Mouse (Mus musculus): Measurements from ENCODE around the gene Camkmt. TPM values are rescaled to one million over a fixed set of nuclear protein-coding genes. Genes with fewer than 3 reads are reported as not detected.

Camkmt gene
- total and polyA plus RNA-seq, 3 experiments, result 1.6 to 5.9 TPM; not detected in 1

DNA sequence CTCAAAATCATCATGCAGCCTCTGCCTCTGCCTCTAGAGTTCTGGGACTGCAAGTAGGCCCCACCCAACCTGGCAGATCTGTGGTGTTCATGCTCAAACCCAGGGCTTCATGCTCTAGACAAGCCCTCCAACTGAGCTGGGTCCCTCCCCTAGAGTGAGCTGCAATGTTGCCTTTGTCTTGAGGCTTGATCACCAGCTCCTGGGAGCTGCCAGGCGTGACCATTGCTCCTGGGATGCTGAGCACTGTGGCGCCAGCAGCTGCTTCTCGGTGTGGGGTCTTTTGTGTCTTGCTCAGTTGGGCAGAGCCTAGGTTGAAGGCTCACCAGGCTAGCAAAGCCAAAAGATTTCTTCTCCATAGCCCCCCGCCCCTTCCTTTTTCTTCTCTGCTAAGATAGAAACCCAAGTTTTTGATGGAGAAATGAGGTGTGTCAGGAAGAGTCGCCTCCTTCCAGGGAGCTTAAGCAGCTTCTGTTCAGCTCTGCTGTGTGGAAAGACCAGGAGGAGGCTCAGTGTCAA lies 382.4 kb downstream of the Camkmt start:
- H3K27ac ChIP-seq (ENCODE audit: control insufficient read depth, low read depth, low read length), result no peak overlapping the region
- H3K27me3 ChIP-seq (ENCODE audit: control insufficient read depth in 1 of 2, insufficient read depth in 2 of 2, low read length in 2 of 2), result peaks cover 0 to 1% of the 10 kb centered on the region in 2 experiments; a peak in 1 of 4 replicates
- no peaks in the 10 kb centered on the region for H3K9me3 ChIP-seq (replicated peaks; ENCODE audit: insufficient read depth, low read length)
- H3K4me1 ChIP-seq (ENCODE audit: control insufficient read depth in 1 of 2, insufficient read depth in 2 of 2, low read length in 2 of 2), result no peaks in the 10 kb centered on the region
- no peak overlapping the region for H3K9ac ChIP-seq (ENCODE audit: control insufficient read depth, low read depth, low read length, poor library complexity, severe bottlenecking)
- TF ChIP-seq GABPA (IDR thresholded peaks at IDR 0.05; ENCODE audit: low read depth, low read length) (no peak), ELF1 (IDR thresholded peaks at IDR 0.05; ENCODE audit: low read depth, low read length) (no peak), POLR2AphosphoS5 (IDR thresholded peaks at IDR 0.05; ENCODE audit: borderline replicate concordance, low read depth, low read length) (no peak), USF2 (IDR thresholded peaks at IDR 0.05; ENCODE audit: borderline replicate concordance in 1 of 2, insufficient read depth in 1 of 2, low read depth in 1 of 2, low read length in 2 of 2) (no peak), ZNF384 (IDR thresholded peaks at IDR 0.05; ENCODE audit: low read depth, low read length) (no peak), SIN3A (IDR thresholded peaks at IDR 0.05; ENCODE audit: low read length) (no peak), MAX (IDR thresholded peaks at IDR 0.05; ENCODE audit: low read length) (no peak), CTCF (IDR thresholded peaks at IDR 0.05 in 2 of 3, conservative IDR thresholded peaks at IDR 0.05 in 1 of 3; ENCODE audit: control insufficient read depth in 1 of 3, insufficient read depth in 1 of 3, low read depth in 2 of 3, low read length in 3 of 3, poor library complexity in 1 of 3, severe bottlenecking in 1 of 3) (no peak), ZKSCAN1 (IDR thresholded peaks at IDR 0.05; ENCODE audit: low read depth, low read length) (no peak), RAD21 (IDR thresholded peaks at IDR 0.05; ENCODE audit: low read depth, low read length) (no peak), CHD2 (IDR thresholded peaks at IDR 0.05; ENCODE audit: low read length) (no peak), NELFE (IDR thresholded peaks at IDR 0.05; ENCODE audit: low read depth, low read length) (no peak), MXI1 (IDR thresholded peaks at IDR 0.05; ENCODE audit: low read depth, low read length) (no peak), NRF1 (IDR thresholded peaks at IDR 0.05; ENCODE audit: insufficient read depth, low read depth, low read length, poor library complexity, severe bottlenecking) (no peak), MYB (IDR thresholded peaks at IDR 0.05; ENCODE audit: low read depth, low read length) (no peak), RCOR1 (IDR thresholded peaks at IDR 0.05; ENCODE audit: low read depth, low read length) (no peak), USF1 (IDR thresholded peaks at IDR 0.05; ENCODE audit: low read depth, low read length) (no peak), JUND (IDR thresholded peaks at IDR 0.05; ENCODE audit: low read depth, low read length) (no peak), MYC (IDR thresholded peaks at IDR 0.05; ENCODE audit: low read depth, low read length) (no peak)
- no peaks in the 10 kb centered on the region for H3K36me3 ChIP-seq (ENCODE audit: control insufficient read depth in 1 of 2, insufficient read depth in 2 of 2, low read length in 2 of 2)
- no peak overlapping the region for H3K4me3 ChIP-seq (ENCODE audit: control insufficient read depth in 1 of 2, insufficient read depth in 1 of 2, low read depth in 2 of 2, low read length in 2 of 2)
- no peak for DNase-seq (ENCODE audit: low read depth, low spot score)
- H3K79me2 ChIP-seq (ENCODE audit: control insufficient read depth, insufficient read depth, low read length, poor library complexity), result no peaks in the 10 kb centered on the region

DNA sequence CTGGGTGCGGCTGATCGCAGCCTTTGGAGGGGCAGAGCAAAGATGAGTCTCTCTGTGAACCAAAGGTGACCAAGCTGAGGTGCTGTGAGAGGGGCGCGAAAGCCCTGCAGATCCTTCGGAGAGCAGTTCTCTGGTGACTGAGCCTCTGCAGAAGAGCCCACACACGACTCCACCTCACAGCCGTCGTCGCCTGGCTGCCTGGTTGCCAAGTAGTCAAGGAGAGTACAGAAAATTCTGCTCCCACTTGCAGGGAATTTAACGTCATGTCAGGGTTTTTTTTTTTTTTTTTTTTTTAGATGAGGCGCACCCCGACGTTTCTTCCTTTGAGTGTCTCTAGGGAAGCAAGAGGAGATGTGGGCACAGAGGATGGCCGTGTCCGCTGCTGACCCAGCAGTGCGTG lies 382.9 kb downstream of the Camkmt start:
- H3K27me3 ChIP-seq (ENCODE audit: control insufficient read depth in 1 of 2, insufficient read depth in 2 of 2, low read length in 2 of 2), result peaks cover 0 to 2% of the 10 kb centered on the region in 2 experiments; a peak in 2 of 4 replicates
- no peak for TF ChIP-seq SIN3A (IDR thresholded peaks at IDR 0.05; ENCODE audit: low read length)
- no peak for TF ChIP-seq CHD2 (IDR thresholded peaks at IDR 0.05; ENCODE audit: low read length)
- no peak for TF ChIP-seq TCF12 (IDR thresholded peaks at IDR 0.05; ENCODE audit: low read depth, low read length)
- no peak for TF ChIP-seq CHD1 (IDR thresholded peaks at IDR 0.05; ENCODE audit: low read depth, low read length)
- no peak for TF ChIP-seq MYB (IDR thresholded peaks at IDR 0.05; ENCODE audit: low read depth, low read length)
- TF ChIP-seq MYC (IDR thresholded peaks at IDR 0.05; ENCODE audit: low read depth, low read length), result no peak

More for the DNA sequence above, 382.9 kb downstream of the Camkmt start:
- Histone ChIP-seq H3K36me3 (ENCODE audit: control insufficient read depth in 1 of 2, insufficient read depth in 2 of 2, low read length in 2 of 2) (no peaks in the 10 kb centered on the region), H3K79me2 (ENCODE audit: control insufficient read depth, insufficient read depth, low read length, poor library complexity) (no peaks in the 10 kb centered on the region), H3K9ac (ENCODE audit: control insufficient read depth, low read depth, low read length, poor library complexity, severe bottlenecking) (no peak overlapping the region), H3K27ac (ENCODE audit: control insufficient read depth, low read depth, low read length) (no peak overlapping the region), H3K4me1 (ENCODE audit: control insufficient read depth in 1 of 2, insufficient read depth in 2 of 2, low read length in 2 of 2) (no peaks in the 10 kb centered on the region), H3K4me3 (ENCODE audit: control insufficient read depth in 1 of 2, insufficient read depth in 1 of 2, low read depth in 2 of 2, low read length in 2 of 2) (no peak overlapping the region), H3K9me3 (replicated peaks; ENCODE audit: insufficient read depth, low read length) (no peaks in the 10 kb centered on the region)
- no peak for DNase-seq (ENCODE audit: low read depth, low spot score)
